In the genomic region with DNA sequence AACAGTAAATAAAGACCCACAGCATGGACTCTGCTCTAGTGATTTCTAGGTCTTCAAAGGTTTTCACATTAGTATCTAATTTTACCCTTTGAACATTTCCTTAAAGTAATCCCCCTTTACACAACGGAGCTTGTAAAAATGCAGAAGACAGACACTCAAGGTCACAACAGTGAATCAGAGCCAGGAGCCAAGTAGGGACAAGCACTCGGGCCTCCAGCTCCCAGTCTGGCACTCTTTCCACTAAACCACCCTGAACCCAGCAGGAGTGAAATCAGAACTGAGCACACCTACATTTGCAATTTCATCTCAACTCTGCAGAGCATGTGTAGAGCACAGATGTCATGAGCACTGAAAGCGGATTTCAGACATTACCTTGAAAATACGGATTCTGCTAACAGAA, we compare ENCODE assay signal across 17 mouse cellular contexts.
DNase-seq lines count a peak whose midpoint lies in the region; ATAC-seq and TF ChIP-seq lines count a peak whose summit lies in the region.
"Had no signal": no experiment of that assay in that cellular context is flagged by ENCODE, and none has a peak within 500 bp of the region (broad histone marks: within the 10 kb centered on the region; RNA-seq: fewer than 3 reads in every experiment).

No protein-coding gene starts in this region.

- no peak overlapping the region for H3K9ac ChIP-seq in hindbrain, postnatal 0 days (replicated peaks; ENCODE audit: low read length)
- H3K9ac ChIP-seq in hindbrain, embryonic 13.5 days: no peak overlapping the region
- H3K9ac ChIP-seq in heart, embryonic 14.5 days (ENCODE audit: low read length): no peak overlapping the region
- no peak overlapping the region for H3K9ac ChIP-seq in lung, postnatal 0 days (replicated peaks; ENCODE audit: low read depth)
- H3K9ac ChIP-seq: embryonic facial prominence, embryonic 15.5 days; lung, embryonic 14.5 days had no signal

- TF ChIP-seq EP300 in lung, postnatal 0 days (IDR thresholded peaks at IDR 0.05): no peak

- TF ChIP-seq CTCF in hindbrain, postnatal 0 days (IDR thresholded peaks at IDR 0.05; ENCODE audit: low read depth): no peak
- no peak for TF ChIP-seq CTCF in lung, postnatal 0 days (IDR thresholded peaks at IDR 0.05)

- H3K4me2 ChIP-seq in hindbrain, postnatal 0 days (ENCODE audit: low read depth, low read length): no peak overlapping the region
- H3K4me2 ChIP-seq in hindbrain, embryonic 13.5 days: no peak overlapping the region
- H3K4me2 ChIP-seq in heart, embryonic 14.5 days (ENCODE audit: low read length): no peak overlapping the region
- H3K4me2 ChIP-seq in lung, postnatal 0 days (replicated peaks; ENCODE audit: low read depth, low read length): no peak overlapping the region
- H3K4me2 ChIP-seq: embryonic facial prominence, embryonic 15.5 days; liver, embryonic 11.5 days; lung, embryonic 14.5 days had no signal

- H3K9me3 ChIP-seq in hindbrain, postnatal 0 days (ENCODE audit: low read length): no peaks in the 10 kb centered on the region
- no peaks in the 10 kb centered on the region for H3K9me3 ChIP-seq in hindbrain, embryonic 13.5 days
- H3K9me3 ChIP-seq in heart, embryonic 14.5 days (ENCODE audit: control insufficient read depth, low read length): no peaks in the 10 kb centered on the region
- no peaks in the 10 kb centered on the region for H3K9me3 ChIP-seq in lung, postnatal 0 days (ENCODE audit: low read length)
- no peaks in the 10 kb centered on the region for H3K9me3 ChIP-seq in midbrain, embryonic 10.5 days (replicated peaks)
- H3K9me3 ChIP-seq: embryonic facial prominence, embryonic 15.5 days had no signal

- H3K36me3 ChIP-seq in hindbrain, postnatal 0 days (ENCODE audit: insufficient read depth, low read length): peaks cover 11% of the 10 kb centered on the region; the same call in 1 of the 2 replicates
- H3K36me3 ChIP-seq in hindbrain, embryonic 13.5 days: peaks cover 54% of the 10 kb centered on the region
- H3K36me3 ChIP-seq in heart, embryonic 14.5 days (ENCODE audit: control insufficient read depth, insufficient read depth, low read length): peaks cover 69% of the 10 kb centered on the region
- peaks cover 33% of the 10 kb centered on the region for H3K36me3 ChIP-seq in lung, postnatal 0 days (ENCODE audit: insufficient read depth, low read length)
- H3K36me3 ChIP-seq in midbrain, embryonic 10.5 days: peaks cover 87% of the 10 kb centered on the region

- ATAC-seq in hindbrain, postnatal 0 days: no peak
- no peak for ATAC-seq in hindbrain, embryonic 13.5 days (ENCODE audit: low FRiP score)
- ATAC-seq in heart, embryonic 14.5 days (ENCODE audit: insufficient number of reproducible peaks, insufficient read depth, low FRiP score, low read depth): no peak
- ATAC-seq in lung, postnatal 0 days: no peak
- ATAC-seq: inflammation-experienced regulatory T-cells, adult 6 months had no signal

- no peaks in the 10 kb centered on the region for H3K27me3 ChIP-seq in hindbrain, postnatal 0 days (ENCODE audit: insufficient read depth, low read length)
- no peaks in the 10 kb centered on the region for H3K27me3 ChIP-seq in hindbrain, embryonic 13.5 days
- H3K27me3 ChIP-seq in heart, embryonic 14.5 days (ENCODE audit: control insufficient read depth, insufficient read depth, low read length): no peaks in the 10 kb centered on the region
- H3K27me3 ChIP-seq in lung, postnatal 0 days (replicated peaks; ENCODE audit: insufficient read depth, low read length): no peaks in the 10 kb centered on the region
- H3K27me3 ChIP-seq in midbrain, embryonic 10.5 days (ENCODE audit: low read depth, poor library complexity, severe bottlenecking): no peaks in the 10 kb centered on the region
- H3K27me3 ChIP-seq: embryonic facial prominence, embryonic 15.5 days had no signal

- no peak overlapping the region for H3K4me3 ChIP-seq in hindbrain, postnatal 0 days (ENCODE audit: low read length)
- no peak overlapping the region for H3K4me3 ChIP-seq in hindbrain, embryonic 13.5 days
- H3K4me3 ChIP-seq in heart, embryonic 14.5 days (ENCODE audit: control insufficient read depth in 1 of 2, insufficient read depth in 1 of 2, low read depth in 1 of 2, low read length in 2 of 2): no peak overlapping the region
- H3K4me3 ChIP-seq in lung, postnatal 0 days (ENCODE audit: low read depth, low read length): no peak overlapping the region
- H3K4me3 ChIP-seq in midbrain, embryonic 10.5 days: no peak overlapping the region
- H3K4me3 ChIP-seq: embryonic facial prominence, embryonic 15.5 days had no signal

- DNase-seq in cerebellum, postnatal 10 days: peak; percentile 30 to 48
- no peak for DNase-seq in cerebellum, postnatal 4 days (ENCODE audit: low spot score in 2 of 2)
- DNase-seq in hindbrain, postnatal 0 days (ENCODE audit: low spot score): no peak
- DNase-seq in lung, postnatal 0 days (ENCODE audit: low spot score): no peak
- no peak for DNase-seq in midbrain, embryonic 10.5 days (ENCODE audit: low spot score)
- DNase-seq: kidney, adult 9 months; kidney, postnatal 4 days; left cerebral cortex, postnatal 4 days; lung, embryonic 14.5 days; midbrain, embryonic 14.5 days; right cerebral cortex, postnatal 25 days; thymus, postnatal 4 days had no signal

- peak overlapping the region; percentile 55; the same call in 1 of the 2 replicates for H3K27ac ChIP-seq in hindbrain, postnatal 0 days
- H3K27ac ChIP-seq in hindbrain, embryonic 13.5 days: no peak overlapping the region
- peak overlapping the region; percentile 78 to 93 for H3K27ac ChIP-seq in heart, embryonic 14.5 days (replicated peaks in 1 of 2; ENCODE audit: control insufficient read depth in 1 of 2, insufficient read depth in 1 of 2, low read depth in 2 of 2, low read length in 2 of 2)
- H3K27ac ChIP-seq in lung, postnatal 0 days (ENCODE audit: low read length): no peak overlapping the region
- no peak overlapping the region for H3K27ac ChIP-seq in midbrain, embryonic 10.5 days (replicated peaks)
- H3K27ac ChIP-seq: embryonic facial prominence, embryonic 15.5 days had no signal

- 86% methylated on average over 4 of the region's 4 CpGs for WGBS in hindbrain, postnatal 0 days
- 97% methylated on average over 4 of the region's 4 CpGs for WGBS in hindbrain, embryonic 13.5 days
- WGBS in heart, embryonic 14.5 days: 63% methylated on average over 4 of the region's 4 CpGs
- WGBS in lung, postnatal 0 days: 84% methylated on average over 4 of the region's 4 CpGs
- 89% methylated on average over 4 of the region's 4 CpGs for WGBS in midbrain, embryonic 10.5 days

- no peaks in the 10 kb centered on the region for H3K4me1 ChIP-seq in hindbrain, postnatal 0 days (ENCODE audit: insufficient read depth, low read length)
- no peaks in the 10 kb centered on the region for H3K4me1 ChIP-seq in hindbrain, embryonic 13.5 days (replicated peaks)
- peaks cover 15 to 27% of the 10 kb centered on the region in 2 experiments for H3K4me1 ChIP-seq in heart, embryonic 14.5 days (ENCODE audit: control insufficient read depth in 2 of 2, insufficient read depth in 2 of 2, low read length in 2 of 2)
- no peaks in the 10 kb centered on the region for H3K4me1 ChIP-seq in lung, postnatal 0 days (ENCODE audit: insufficient read depth, low read depth, low read length)
- no peaks in the 10 kb centered on the region for H3K4me1 ChIP-seq in midbrain, embryonic 10.5 days
- H3K4me1 ChIP-seq: embryonic facial prominence, embryonic 15.5 days had no signal

Comparison
In these comparisons a context has a peak if more than half of its experiments do, and no peak if none do; other contexts are left out.
1. DNase-seq: peak in cerebellum, postnatal 10 days (2 of 2); none in cerebellum, postnatal 4 days (0 of 2), hindbrain, postnatal 0 days (single experiment), lung, postnatal 0 days (single experiment) and midbrain, embryonic 10.5 days (single experiment).
2. H3K27ac ChIP-seq: peak in hindbrain, postnatal 0 days (single experiment) and heart, embryonic 14.5 days (2 of 2); none in hindbrain, embryonic 13.5 days (single experiment), lung, postnatal 0 days (single experiment) and midbrain, embryonic 10.5 days (single experiment).